Mouse (Mus musculus) heart, embryonic 12.5 days (tissue): Measurements from ENCODE around the gene Gopc. TPM values are rescaled to one million over a fixed set of nuclear protein-coding genes. Genes with fewer than 3 reads are reported as not detected.

ENCODE experiments used
- ATAC-seq: fragments of 200-750 bp; cut with Nextera tagmentation; 2 replicates; pipeline ENCODE4 v1.8.0; 2017; ENCODE audit warnings: moderate TSS enrichment, moderate library complexity; ENCODE audit not compliant: insufficient number of reproducible peaks, low FRiP score
- H3K27ac ChIP-seq: fragments of 300-500 bp; sonication (generic); 2 replicates; pipeline ENCODE4 v1.5.1; 2016; ENCODE audit warnings: mild to moderate bottlenecking, moderate library complexity; ENCODE audit not compliant: poor library complexity, severe bottlenecking
- H3K27me3 ChIP-seq: fragments of 300-500 bp; sonication (generic); replicated peaks from 2 replicates; pipeline ENCODE4 v1.6.1; 2016; ENCODE audit warnings: mild to moderate bottlenecking, moderate library complexity
- H3K36me3 ChIP-seq: fragments of 300-500 bp; sonication (generic); 2 replicates; pipeline ENCODE4 v1.6.1; 2016; ENCODE audit warnings: mild to moderate bottlenecking, moderate library complexity
- H3K4me1 ChIP-seq: fragments of 300-500 bp; sonication (generic); replicated peaks from 2 replicates; pipeline ENCODE4 v1.6.1; 2016; ENCODE audit warnings: mild to moderate bottlenecking
- H3K4me2 ChIP-seq: fragments of 300-500 bp; sonication (generic); 2 replicates; pipeline ENCODE4 v1.6.1; 2016; ENCODE audit warnings: mild to moderate bottlenecking, moderate library complexity
- H3K4me3 ChIP-seq: fragments of 300-500 bp; sonication (generic); 2 replicates; pipeline ENCODE4 v1.5.1; 2016; ENCODE audit warnings: mild to moderate bottlenecking
- H3K9ac ChIP-seq: fragments of 300-500 bp; sonication (generic); 2 replicates; pipeline ENCODE4 v1.6.1; 2016; ENCODE audit warnings: mild to moderate bottlenecking, moderate library complexity
- H3K9me3 ChIP-seq: fragments of 300-500 bp; sonication (generic); replicated peaks from 2 replicates; pipeline ENCODE4 v1.6.1; 2016; ENCODE audit warnings: mild to moderate bottlenecking, moderate library complexity
- WGBS: fragments of 180-500 bp; shearing (Covaris S2); methylation state at CpG from one replicate; pipeline ENCODE4 v1.1.7; 2016; 5-methylcytosine and 5-hydroxymethylcytosine counted together
- polyA plus RNA-seq: library from polyadenylated mRNA; unstranded; fragments of >200 nt; fragmentation: Nextera tagmentation; extraction: Ambion mirVana; gene quantifications from 2 replicates; pipeline ENCODE4 v1.2.1, GENCODE M21; 2016

The Gopc gene
- polyA plus RNA-seq, 1 experiment from 2014 or later = 20.2 TPM

DNA sequence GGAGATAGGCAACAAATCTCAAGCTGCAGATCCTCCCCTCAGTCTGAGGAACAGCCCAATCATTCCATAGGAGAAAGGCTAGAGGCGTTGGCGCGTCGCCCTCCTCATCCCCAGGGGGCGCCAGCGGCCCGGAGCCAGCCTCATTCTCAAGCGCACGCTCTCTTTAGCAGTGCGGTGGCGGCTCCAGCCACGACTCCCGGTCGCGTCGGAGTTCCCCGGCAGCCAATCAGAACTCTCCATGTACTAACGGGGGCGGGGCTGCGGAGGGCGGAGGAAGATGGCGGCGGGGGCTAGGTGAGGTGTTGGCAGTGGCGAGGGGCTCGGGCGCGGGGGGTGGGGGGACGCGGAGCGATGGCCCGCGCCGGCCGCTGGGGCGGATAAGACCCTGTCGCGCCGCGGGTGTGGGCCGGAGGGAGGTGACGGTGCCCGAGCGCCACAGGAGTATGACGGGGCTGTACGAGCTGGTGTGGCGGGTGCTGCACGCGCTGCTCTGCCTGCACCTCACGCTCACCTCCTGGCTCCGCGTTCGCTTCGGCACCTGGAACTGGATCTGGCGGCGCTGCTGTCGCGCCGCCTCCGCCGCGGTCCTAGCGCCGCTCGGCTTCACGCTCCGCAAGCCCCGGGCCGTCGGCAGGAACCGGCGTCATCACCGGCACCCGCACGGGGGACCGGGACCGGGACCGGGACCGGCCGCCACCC lies 35.5 kb upstream of the Gopc start, which contains the start of gene Nus1:
Gene Nus1 (plus strand): TSS at position 249 of the 699 bp plus-strand sequence.
- H3K9me3 ChIP-seq = no peaks in the 10 kb centered on the region
- no peaks in the 10 kb centered on the region for H3K27me3 ChIP-seq
- peak within 1 kb of the TSS; percentile 90 for H3K27ac ChIP-seq
- peak; percentile 99 for ATAC-seq
- WGBS = under 1% methylated on average over 63 of the region's 79 CpGs
- peak within 1 kb of the TSS; percentile 82 for H3K4me3 ChIP-seq
- peak within 1 kb of the TSS; percentile 87 for H3K4me2 ChIP-seq
- H3K36me3 ChIP-seq = no peaks in the 10 kb centered on the region
- H3K4me1 ChIP-seq = peaks cover 30% of the 10 kb centered on the region
- H3K9ac ChIP-seq = peak within 1 kb of the TSS; percentile 85

DNA sequence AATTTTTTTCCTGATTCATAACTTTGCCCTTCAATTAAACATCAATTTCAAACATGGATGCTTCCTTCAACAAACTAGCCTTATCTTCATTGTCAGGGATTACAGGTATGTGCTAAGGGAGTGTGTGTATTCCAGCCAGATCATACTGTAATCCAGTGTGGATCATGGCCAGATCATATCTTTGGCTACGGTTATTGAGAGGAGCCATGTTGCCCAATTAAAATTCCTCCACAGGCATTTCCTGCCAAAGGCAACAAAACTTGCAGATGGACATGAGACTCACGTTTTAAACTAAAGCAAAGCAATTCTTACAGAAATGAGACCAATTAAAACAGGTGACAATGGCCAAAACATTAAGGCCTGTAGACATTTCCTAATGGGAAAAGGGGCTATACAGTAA lies 34.5 kb upstream of the Gopc start:
- peaks cover 20% of the 10 kb centered on the region for H3K4me1 ChIP-seq
- no peaks in the 10 kb centered on the region for H3K27me3 ChIP-seq
- peak overlapping the region; percentile 66 for H3K4me2 ChIP-seq
- peak overlapping the region; percentile 82 for H3K4me3 ChIP-seq
- no peak overlapping the region for H3K27ac ChIP-seq
- no peak overlapping the region for H3K9ac ChIP-seq
- 58% methylated on average over 2 of the region's 2 CpGs for WGBS
- ATAC-seq = no peak
- no peaks in the 10 kb centered on the region for H3K9me3 ChIP-seq
- no peaks in the 10 kb centered on the region for H3K36me3 ChIP-seq

GRCm38 (mm10) chr10:52415020-52415419 lies 33.1 kb upstream of the Gopc start:
- Histone ChIP-seq H3K4me2 (no peak overlapping the region), H3K4me3 (no peak overlapping the region), H3K4me1 (peaks cover 12% of the 10 kb centered on the region), H3K9me3 (no peaks in the 10 kb centered on the region), H3K27me3 (no peaks in the 10 kb centered on the region), H3K27ac (no peak overlapping the region), H3K36me3 (no peaks in the 10 kb centered on the region), H3K9ac (no peak overlapping the region)
- 73% methylated on average over 2 of the region's 2 CpGs for WGBS
- ATAC-seq = no peak

- Histone ChIP-seq H3K27me3 (no peaks in the 10 kb centered on the region), H3K9me3 (no peaks in the 10 kb centered on the region), H3K4me3 (no peak overlapping the region), H3K4me2 (no peak overlapping the region), H3K27ac (no peak overlapping the region), H3K4me1 (no peaks in the 10 kb centered on the region), H3K36me3 (no peaks in the 10 kb centered on the region), H3K9ac (no peak overlapping the region)
- 83% methylated on average over 2 of the region's 2 CpGs for WGBS
- ATAC-seq = no peak
Observed at GRCm38 (mm10) chr10:52407526-52407925, 25.6 kb upstream of the Gopc start.

DNA sequence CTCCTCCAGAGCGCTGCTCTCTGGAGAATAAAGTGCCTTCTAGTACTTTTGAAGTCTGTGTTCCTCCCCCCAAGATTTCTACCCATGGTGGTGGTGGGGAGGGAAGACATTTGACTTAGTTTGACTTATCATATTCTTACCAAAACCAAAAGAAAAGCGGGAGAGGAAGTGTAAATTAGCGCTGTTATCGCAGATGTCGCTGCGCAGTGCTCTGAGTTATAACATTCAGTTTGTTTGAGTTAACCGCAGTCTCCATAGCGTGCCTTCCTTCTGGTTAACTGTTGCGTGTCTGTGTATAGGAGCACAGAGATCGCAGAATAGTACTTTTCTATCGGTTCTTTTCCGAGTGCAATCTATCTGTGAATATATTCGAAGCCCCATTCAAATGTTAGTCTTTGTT lies 23.2 kb upstream of the Gopc start:
- Histone ChIP-seq H3K4me3 (no peak overlapping the region), H3K36me3 (no peaks in the 10 kb centered on the region), H3K27ac (no peak overlapping the region), H3K27me3 (no peaks in the 10 kb centered on the region), H3K9me3 (no peaks in the 10 kb centered on the region), H3K9ac (no peak overlapping the region), H3K4me2 (no peak overlapping the region), H3K4me1 (no peaks in the 10 kb centered on the region)
- ATAC-seq = no peak
- 84% methylated on average over 13 of the region's 13 CpGs for WGBS

GRCm38 (mm10) chr10:52399722-52400121 lies 17.8 kb upstream of the Gopc start:
- no peak overlapping the region for H3K4me3 ChIP-seq
- no peak overlapping the region for H3K4me2 ChIP-seq
- H3K27me3 ChIP-seq = no peaks in the 10 kb centered on the region
- no peaks in the 10 kb centered on the region for H3K9me3 ChIP-seq
- H3K36me3 ChIP-seq = no peaks in the 10 kb centered on the region
- ATAC-seq = no peak
- 48% methylated on average over 3 of the region's 3 CpGs for WGBS
- H3K9ac ChIP-seq = no peak overlapping the region
- H3K27ac ChIP-seq = no peak overlapping the region
- H3K4me1 ChIP-seq = no peaks in the 10 kb centered on the region

- no peaks in the 10 kb centered on the region for H3K36me3 ChIP-seq
- H3K4me3 ChIP-seq = no peak overlapping the region
- H3K4me2 ChIP-seq = no peak overlapping the region
- no peaks in the 10 kb centered on the region for H3K27me3 ChIP-seq
- no peak overlapping the region for H3K27ac ChIP-seq
- no peak for ATAC-seq
- no peak overlapping the region for H3K9ac ChIP-seq
- no peaks in the 10 kb centered on the region for H3K9me3 ChIP-seq
- 64% methylated on average over 2 of the region's 2 CpGs for WGBS
- no peaks in the 10 kb centered on the region for H3K4me1 ChIP-seq
Observed at GRCm38 (mm10) chr10:52398715-52399114, 16.8 kb upstream of the Gopc start.

DNA sequence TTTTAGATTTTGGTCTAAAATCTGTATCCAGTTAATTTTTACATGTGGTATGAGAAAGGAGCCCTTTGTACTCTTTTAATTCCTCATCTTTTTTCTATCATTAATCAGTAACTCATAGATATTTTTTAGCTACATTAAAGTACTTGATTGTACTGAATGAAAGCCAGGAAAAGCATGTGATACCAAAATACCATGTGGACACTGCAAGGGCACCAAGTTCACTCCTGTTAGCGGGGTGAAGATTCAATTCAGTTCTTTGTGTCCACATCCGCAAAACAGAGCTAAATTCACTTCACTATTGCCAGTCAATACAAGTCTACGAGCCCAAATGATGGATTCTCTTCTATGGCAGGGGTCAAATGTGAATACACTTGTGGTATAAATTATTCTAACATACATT lies 14.7 kb upstream of the Gopc start:
- no peaks in the 10 kb centered on the region for H3K36me3 ChIP-seq
- WGBS = 86% methylated on average over 3 of the region's 3 CpGs
- H3K9ac ChIP-seq = no peak overlapping the region
- no peaks in the 10 kb centered on the region for H3K9me3 ChIP-seq
- no peak for ATAC-seq
- H3K4me1 ChIP-seq = no peaks in the 10 kb centered on the region
- H3K4me3 ChIP-seq = no peak overlapping the region
- H3K27ac ChIP-seq = no peak overlapping the region
- no peaks in the 10 kb centered on the region for H3K27me3 ChIP-seq
- no peak overlapping the region for H3K4me2 ChIP-seq

- 60% methylated on average over 2 of the region's 2 CpGs for WGBS
- Histone ChIP-seq H3K36me3 (no peaks in the 10 kb centered on the region), H3K27ac (no peak overlapping the region), H3K4me3 (no peak overlapping the region), H3K27me3 (no peaks in the 10 kb centered on the region), H3K4me1 (no peaks in the 10 kb centered on the region), H3K9ac (no peak overlapping the region), H3K4me2 (no peak overlapping the region), H3K9me3 (no peaks in the 10 kb centered on the region)
- ATAC-seq = no peak
Observed at GRCm38 (mm10) chr10:52391208-52391607, 9.3 kb upstream of the Gopc start.

- Histone ChIP-seq H3K4me3 (no peak overlapping the region), H3K9ac (no peak overlapping the region), H3K4me1 (no peaks in the 10 kb centered on the region), H3K27me3 (no peaks in the 10 kb centered on the region), H3K9me3 (no peaks in the 10 kb centered on the region), H3K4me2 (no peak overlapping the region), H3K36me3 (no peaks in the 10 kb centered on the region), H3K27ac (no peak overlapping the region)
- ATAC-seq = no peak
- 71% methylated on average over 3 of the region's 3 CpGs for WGBS
Observed at GRCm38 (mm10) chr10:52389438-52389837, 7.5 kb upstream of the Gopc start.

DNA sequence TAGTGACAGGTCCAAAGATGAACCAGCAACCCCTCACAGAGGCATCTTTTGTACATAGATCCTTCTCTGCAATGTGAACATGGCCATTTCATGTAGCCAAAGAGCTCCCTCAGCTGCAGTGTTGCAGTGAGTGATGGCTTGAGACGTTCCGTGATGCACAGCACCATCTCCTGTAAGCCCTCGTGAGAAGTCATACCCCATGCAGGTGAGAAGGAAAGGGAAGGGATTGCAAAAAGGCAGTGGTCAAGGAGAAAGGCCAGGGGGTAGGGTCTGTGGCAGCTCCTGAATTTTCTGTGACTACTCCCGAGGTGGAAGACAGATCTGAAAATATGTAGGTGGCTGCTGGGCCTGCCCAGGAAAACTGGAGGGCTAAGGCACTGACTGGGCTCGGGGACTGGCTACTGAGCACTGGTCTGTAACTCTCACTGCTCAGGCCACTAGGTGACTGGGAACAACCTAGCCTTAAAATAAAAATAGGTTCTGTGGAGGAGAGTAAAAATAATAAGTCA lies 7.1 kb upstream of the Gopc start, which contains the start of gene Nepn:
Gene Nepn (plus strand): TSS at position 51 of the 509 bp plus-strand sequence.
- no peaks in the 10 kb centered on the region for H3K4me1 ChIP-seq
- no peak for ATAC-seq
- H3K27me3 ChIP-seq = no peaks in the 10 kb centered on the region
- no peak within 1 kb of the TSS for H3K4me2 ChIP-seq
- no peaks in the 10 kb centered on the region for H3K36me3 ChIP-seq
- H3K9ac ChIP-seq = no peak within 1 kb of the TSS
- WGBS = 63% methylated on average over 5 of the region's 5 CpGs
- no peaks in the 10 kb centered on the region for H3K9me3 ChIP-seq
- H3K4me3 ChIP-seq = no peak within 1 kb of the TSS
- H3K27ac ChIP-seq = no peak within 1 kb of the TSS

- H3K9ac ChIP-seq = no peak overlapping the region
- H3K4me3 ChIP-seq = no peak overlapping the region
- no peak overlapping the region for H3K4me2 ChIP-seq
- 52% methylated on average over 4 of the region's 4 CpGs for WGBS
- no peaks in the 10 kb centered on the region for H3K4me1 ChIP-seq
- no peaks in the 10 kb centered on the region for H3K27me3 ChIP-seq
- H3K9me3 ChIP-seq = no peaks in the 10 kb centered on the region
- H3K36me3 ChIP-seq = no peaks in the 10 kb centered on the region
- no peak for ATAC-seq
- no peak overlapping the region for H3K27ac ChIP-seq
Observed at GRCm38 (mm10) chr10:52387192-52387591, 5.3 kb upstream of the Gopc start.
